Mouse (Mus musculus) limb, embryonic 11.5 days (tissue): ENCODE data around the gene Ltbp1. TPM values are rescaled to one million over a fixed set of nuclear protein-coding genes. Genes with fewer than 3 reads are reported as not detected.

Source experiments
- ATAC-seq: fragments of 200-750 bp; cut with Nextera tagmentation; 2 replicates; pipeline ENCODE4 v1.8.0; 2017; ENCODE audit warnings: low read depth; ENCODE audit not compliant: insufficient number of reproducible peaks, low FRiP score, low TSS enrichment
- DNase-seq: peaks from one replicate; pipeline ENCODE4 v3.0.0-alpha.2; 2015; ENCODE audit warnings: low spot score
- H3K27ac ChIP-seq: fragments of 300-500 bp; sonication (generic); replicated peaks from 2 replicates; pipeline ENCODE4 v1.5.1; 2014; ENCODE audit warnings: low read depth, mild to moderate bottlenecking, low read length
- H3K27me3 ChIP-seq: fragments of 300-500 bp; sonication (generic); 2 replicates; pipeline ENCODE4 v1.6.1; 2014; ENCODE audit warnings: mild to moderate bottlenecking, low read length, mixed read lengths; ENCODE audit not compliant: control insufficient read depth, insufficient read depth
- H3K36me3 ChIP-seq: fragments of 300-500 bp; sonication (generic); 2 replicates; pipeline ENCODE4 v1.6.1; 2014; ENCODE audit warnings: mild to moderate bottlenecking, low read length, moderate library complexity, mixed read lengths; ENCODE audit not compliant: control insufficient read depth, insufficient read depth
- H3K4me1 ChIP-seq: fragments of 300-500 bp; sonication (generic); 2 replicates; pipeline ENCODE4 v1.6.1; 2014; ENCODE audit warnings: low read length, mixed read lengths; ENCODE audit not compliant: control insufficient read depth, insufficient read depth
- H3K4me2 ChIP-seq: fragments of 300-500 bp; sonication (generic); 2 replicates; pipeline ENCODE4 v1.6.1; 2014; ENCODE audit warnings: low read depth, mild to moderate bottlenecking, moderate library complexity; ENCODE audit not compliant: severe bottlenecking
- H3K4me3 ChIP-seq: fragments of 300-500 bp; sonication (generic); 2 replicates; pipeline ENCODE4 v1.5.1; 2014; ENCODE audit warnings: low read depth, low read length
- H3K9ac ChIP-seq: fragments of 300-500 bp; sonication (generic); 2 replicates; pipeline ENCODE4 v1.6.1; 2014; ENCODE audit warnings: mild to moderate bottlenecking, low read length
- H3K9me3 ChIP-seq: fragments of 300-500 bp; sonication (generic); 2 replicates; pipeline ENCODE4 v1.6.1; 2016; ENCODE audit warnings: low read length; ENCODE audit not compliant: control insufficient read depth
- WGBS: fragments of 180-500 bp; shearing (Covaris S2); extraction: QIAGEN DNeasy Blood & Tissue Kit; methylation state at CpG from one replicate; pipeline ENCODE4 v1.1.7; 2014; 5-methylcytosine and 5-hydroxymethylcytosine counted together
- polyA plus RNA-seq: library from polyadenylated mRNA; unstranded; fragments of >200 nt; fragmentation: Nextera tagmentation; extraction: Ambion mirVana; gene quantifications from 2 replicates; pipeline ENCODE4 v1.2.1, GENCODE M21; 2014

The Ltbp1 gene
- polyA plus RNA-seq, 1 experiment from 2014 or later, result 29.8 TPM

GRCm38 (mm10) chr17:75151800-75152199, 146.4 kb downstream of the Ltbp1 start:
- H3K4me2 ChIP-seq, result no peak overlapping the region
- no peaks in the 10 kb centered on the region for H3K27me3 ChIP-seq
- H3K9ac ChIP-seq, result no peak overlapping the region
- H3K36me3 ChIP-seq, result no peaks in the 10 kb centered on the region
- 87% methylated on average over 9 of the region's 9 CpGs for WGBS
- no peaks in the 10 kb centered on the region for H3K4me1 ChIP-seq
- H3K9me3 ChIP-seq, result no peaks in the 10 kb centered on the region
- ATAC-seq, result no peak
- DNase-seq, result no peak
- H3K4me3 ChIP-seq, result no peak overlapping the region
- no peak overlapping the region for H3K27ac ChIP-seq

DNA sequence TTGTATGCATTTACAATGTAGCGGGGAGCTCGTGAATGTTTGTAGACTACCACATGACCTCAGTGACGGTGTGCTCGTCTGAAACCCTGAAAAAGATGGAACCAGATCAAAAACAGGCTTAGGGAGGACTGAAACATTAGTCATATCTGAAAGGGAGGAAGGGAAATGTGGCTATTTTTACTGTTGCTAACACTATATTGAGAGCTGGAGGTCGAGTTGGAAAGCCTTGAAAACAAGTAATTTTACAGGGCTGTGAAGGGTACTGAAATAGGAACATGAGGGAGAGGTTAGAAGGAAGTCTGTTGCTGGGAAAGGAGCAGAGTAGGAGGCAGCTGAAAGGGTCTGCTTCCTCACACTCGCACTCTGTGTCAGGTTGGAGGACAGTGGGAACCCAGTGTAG, 147.7 kb downstream of the Ltbp1 start:
- DNase-seq (no peak), ATAC-seq (no peak)
- no peak overlapping the region for H3K9ac ChIP-seq
- WGBS, result 81% methylated on average over 6 of the region's 6 CpGs
- no peak overlapping the region for H3K4me3 ChIP-seq
- H3K27ac ChIP-seq, result no peak overlapping the region
- H3K4me1 ChIP-seq, result no peaks in the 10 kb centered on the region
- H3K27me3 ChIP-seq, result no peaks in the 10 kb centered on the region
- H3K4me2 ChIP-seq, result no peak overlapping the region
- H3K9me3 ChIP-seq, result no peaks in the 10 kb centered on the region
- H3K36me3 ChIP-seq, result no peaks in the 10 kb centered on the region

DNA sequence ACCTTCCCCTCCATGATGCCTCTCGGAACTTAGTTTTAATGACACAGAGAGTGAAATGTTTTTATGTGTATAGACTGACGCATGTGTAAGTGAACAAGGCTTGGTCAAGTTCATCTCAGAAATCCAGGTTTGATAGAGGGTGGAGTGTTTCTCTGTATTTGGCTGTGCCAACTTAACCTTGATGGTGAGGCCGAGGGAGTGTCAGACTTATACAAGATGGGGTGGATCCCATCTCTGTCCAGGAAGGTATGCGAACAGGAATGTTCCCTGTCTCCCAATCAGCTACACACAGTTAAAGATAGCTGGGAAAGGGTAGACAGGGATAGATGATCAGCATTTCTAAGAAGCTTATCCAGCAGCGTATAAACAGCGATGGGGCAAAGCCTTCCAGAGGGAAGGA, 153.0 kb downstream of the Ltbp1 start:
- H3K27ac ChIP-seq, result no peak overlapping the region
- no peaks in the 10 kb centered on the region for H3K4me1 ChIP-seq
- ATAC-seq (no peak), DNase-seq (no peak)
- no peaks in the 10 kb centered on the region for H3K36me3 ChIP-seq
- H3K4me3 ChIP-seq, result no peak overlapping the region
- H3K9ac ChIP-seq, result no peak overlapping the region
- H3K4me2 ChIP-seq, result no peak overlapping the region
- no peaks in the 10 kb centered on the region for H3K9me3 ChIP-seq
- no peaks in the 10 kb centered on the region for H3K27me3 ChIP-seq
- 96% methylated on average over 6 of the region's 6 CpGs for WGBS

DNA sequence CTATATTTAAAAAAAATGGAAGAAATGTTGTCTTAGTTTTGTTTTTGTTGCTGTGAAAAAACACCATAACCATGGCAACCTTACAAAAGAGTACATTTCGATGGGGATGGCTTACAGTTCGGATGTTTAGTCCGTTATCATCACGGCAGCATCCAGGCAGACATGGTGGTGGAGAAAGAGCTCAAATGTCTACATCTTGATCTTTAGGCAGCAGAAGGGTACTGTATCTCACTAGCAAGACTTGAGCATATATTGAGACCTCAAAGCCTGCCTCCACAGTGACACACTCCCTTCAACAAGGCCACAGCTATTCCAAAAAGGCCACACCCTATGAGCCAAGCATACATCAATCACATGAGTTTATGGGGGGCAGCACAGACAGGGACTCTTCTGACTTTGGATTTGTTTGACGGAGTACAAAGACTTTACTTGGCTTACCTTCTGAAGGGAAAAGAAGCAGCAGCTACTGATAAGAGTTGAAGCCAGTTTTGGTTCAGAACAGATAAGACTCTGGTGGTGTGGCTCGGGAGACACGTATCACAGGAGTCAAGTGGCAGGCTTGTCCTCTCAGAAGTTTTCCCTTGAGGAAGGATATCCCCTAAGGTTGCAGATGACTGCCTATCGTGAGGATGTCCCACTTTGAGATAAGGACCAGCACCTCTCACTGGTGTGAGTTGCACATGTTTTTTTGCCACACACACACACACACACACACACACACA, 153.9 kb downstream of the Ltbp1 start:
- H3K27ac ChIP-seq, result no peak overlapping the region
- H3K36me3 ChIP-seq, result no peaks in the 10 kb centered on the region
- no peak overlapping the region for H3K4me3 ChIP-seq
- H3K9me3 ChIP-seq, result no peaks in the 10 kb centered on the region
- H3K4me1 ChIP-seq, result no peaks in the 10 kb centered on the region
- no peak overlapping the region for H3K9ac ChIP-seq
- no peak for ATAC-seq
- no peak for DNase-seq
- no peaks in the 10 kb centered on the region for H3K27me3 ChIP-seq
- H3K4me2 ChIP-seq, result no peak overlapping the region
- 89% methylated on average over 8 of the region's 8 CpGs for WGBS

GRCm38 (mm10) chr17:75161062-75161461, 155.7 kb downstream of the Ltbp1 start:
- no peaks in the 10 kb centered on the region for H3K9me3 ChIP-seq
- no peaks in the 10 kb centered on the region for H3K27me3 ChIP-seq
- no peaks in the 10 kb centered on the region for H3K36me3 ChIP-seq
- no peak overlapping the region for H3K4me2 ChIP-seq
- H3K27ac ChIP-seq, result no peak overlapping the region
- no peak for DNase-seq
- no peak overlapping the region for H3K4me3 ChIP-seq
- 84% methylated on average over 10 of the region's 10 CpGs for WGBS
- H3K4me1 ChIP-seq, result no peaks in the 10 kb centered on the region
- no peak for ATAC-seq
- no peak overlapping the region for H3K9ac ChIP-seq

GRCm38 (mm10) chr17:75161931-75162330, 156.6 kb downstream of the Ltbp1 start:
- H3K27ac ChIP-seq, result no peak overlapping the region
- DNase-seq, result no peak
- no peaks in the 10 kb centered on the region for H3K9me3 ChIP-seq
- no peak overlapping the region for H3K4me3 ChIP-seq
- H3K9ac ChIP-seq, result no peak overlapping the region
- no peaks in the 10 kb centered on the region for H3K4me1 ChIP-seq
- no peak for ATAC-seq
- no peak overlapping the region for H3K4me2 ChIP-seq
- H3K27me3 ChIP-seq, result no peaks in the 10 kb centered on the region
- no peaks in the 10 kb centered on the region for H3K36me3 ChIP-seq
- 77% methylated on average over 4 of the region's 4 CpGs for WGBS

- 91% methylated on average over 5 of the region's 5 CpGs for WGBS
Observed at GRCm38 (mm10) chr17:75164566-75164965, 159.2 kb downstream of the Ltbp1 start.

GRCm38 (mm10) chr17:75168572-75169200, 163.3 kb downstream of the Ltbp1 start:
- Histone ChIP-seq H3K27ac (no peak overlapping the region), H3K4me3 (no peak overlapping the region), H3K27me3 (no peaks in the 10 kb centered on the region), H3K9me3 (no peaks in the 10 kb centered on the region), H3K9ac (no peak overlapping the region), H3K4me1 (no peaks in the 10 kb centered on the region), H3K4me2 (no peak overlapping the region), H3K36me3 (no peaks in the 10 kb centered on the region)
- 88% methylated on average over 3 of the region's 3 CpGs for WGBS
- DNase-seq (no peak), ATAC-seq (no peak)

More at GRCm38 (mm10) chr17:75164566-75164965, 159.2 kb downstream of the Ltbp1 start:
- H3K9ac ChIP-seq, result no peak overlapping the region
- H3K4me3 ChIP-seq, result no peak overlapping the region
- no peaks in the 10 kb centered on the region for H3K9me3 ChIP-seq
- DNase-seq (no peak), ATAC-seq (no peak)
- no peak overlapping the region for H3K27ac ChIP-seq
- no peaks in the 10 kb centered on the region for H3K4me1 ChIP-seq
- H3K27me3 ChIP-seq, result no peaks in the 10 kb centered on the region
- no peaks in the 10 kb centered on the region for H3K36me3 ChIP-seq
- H3K4me2 ChIP-seq, result no peak overlapping the region
